Mouse (Mus musculus) heart, embryonic 14.5 days (tissue): ENCODE measurements around the gene Sf3a1. TPM values are rescaled to one million over a fixed set of nuclear protein-coding genes. Genes with fewer than 3 reads are reported as not detected.

Source experiments
- ATAC-seq: fragments of 200-750 bp; cut with Nextera tagmentation; 2 replicates; pipeline ENCODE4 v1.8.0; 2017; ENCODE audit warnings: low read depth, moderate TSS enrichment; ENCODE audit not compliant: insufficient number of reproducible peaks, insufficient read depth, low FRiP score
- H3K27ac ChIP-seq, 2 experiments: fragments of 200-500 bp in 1 of 2; fragments of 300-500 bp in 1 of 2; sonication (generic) in 1 of 2; replicated peaks in 1 of 2; 2 replicates each; pipeline ENCODE4 v1.5.1; 2012 to 2014; ENCODE audit warnings: low read depth in 2 of 2, low read length in 2 of 2, control low read depth in 1 of 2, mild to moderate bottlenecking in 1 of 2, mixed read lengths in 1 of 2; ENCODE audit not compliant: control insufficient read depth in 1 of 2, insufficient read depth in 1 of 2
- H3K27me3 ChIP-seq: fragments of 300-500 bp; sonication (generic); 2 replicates; pipeline ENCODE4 v1.6.1; 2014; ENCODE audit warnings: mild to moderate bottlenecking, low read length, control low read depth; ENCODE audit not compliant: control insufficient read depth, insufficient read depth
- H3K36me3 ChIP-seq: fragments of 300-500 bp; sonication (generic); 2 replicates; pipeline ENCODE4 v1.6.1; 2014; ENCODE audit warnings: mild to moderate bottlenecking, control low read depth, low read length, mixed read lengths; ENCODE audit not compliant: control insufficient read depth, insufficient read depth
- H3K4me1 ChIP-seq, 2 experiments: fragments of 200-500 bp in 1 of 2; fragments of 300-500 bp in 1 of 2; sonication (generic) in 1 of 2; 2 replicates each; pipeline ENCODE4 v1.6.1; 2012 to 2014; ENCODE audit warnings: low read length in 2 of 2, control low read depth in 1 of 2, mixed read lengths in 1 of 2; ENCODE audit not compliant: control insufficient read depth in 2 of 2, insufficient read depth in 2 of 2
- H3K4me2 ChIP-seq: fragments of 300-500 bp; sonication (generic); 2 replicates; pipeline ENCODE4 v1.6.1; 2014; ENCODE audit warnings: mild to moderate bottlenecking, low read length
- H3K4me3 ChIP-seq, 2 experiments: fragments of 200-500 bp in 1 of 2; fragments of 300-500 bp in 1 of 2; sonication (generic) in 1 of 2; 2 replicates each; pipeline ENCODE4 v1.5.1; 2012 to 2014; ENCODE audit warnings: low read length in 2 of 2, mild to moderate bottlenecking in 2 of 2, control low read depth in 1 of 2, low read depth in 1 of 2, moderate library complexity in 1 of 2; ENCODE audit not compliant: control insufficient read depth in 1 of 2, insufficient read depth in 1 of 2
- H3K9ac ChIP-seq: fragments of 300-500 bp; sonication (generic); 2 replicates; pipeline ENCODE4 v1.6.1; 2014; ENCODE audit warnings: mild to moderate bottlenecking, low read length
- H3K9me3 ChIP-seq: fragments of 300-500 bp; sonication (generic); 2 replicates; pipeline ENCODE4 v1.6.1; 2016; ENCODE audit warnings: low read length, control low read depth; ENCODE audit not compliant: control insufficient read depth
- WGBS: fragments of 180-500 bp; shearing (Covaris S2); extraction: QIAGEN DNeasy Blood & Tissue Kit; methylation state at CpG from one replicate; pipeline ENCODE4 v1.1.7; 2014; 5-methylcytosine and 5-hydroxymethylcytosine counted together
- polyA plus RNA-seq: library from polyadenylated mRNA; unstranded; fragments of >200 nt; fragmentation: Nextera tagmentation; extraction: Ambion mirVana; gene quantifications from 2 replicates; pipeline ENCODE4 v1.2.1, GENCODE M21; 2014

The Sf3a1 gene
- polyA plus RNA-seq, 1 experiment from 2014 or later: 31.6 TPM

GRCm38 (mm10) chr11:4116458-4117141 lies 43.5 kb upstream of the Sf3a1 start:
- no peak overlapping the region for H3K9ac ChIP-seq
- 46% methylated on average over 11 of the region's 11 CpGs for WGBS
- peaks cover 21 to 35% of the 10 kb centered on the region in 2 experiments for H3K4me1 ChIP-seq
- H3K27ac ChIP-seq: no peak overlapping the region
- H3K9me3 ChIP-seq: no peaks in the 10 kb centered on the region
- ATAC-seq: no peak
- no peak overlapping the region for H3K4me3 ChIP-seq
- H3K27me3 ChIP-seq: peaks cover 19% of the 10 kb centered on the region; the same call in 1 of the 2 replicates
- H3K36me3 ChIP-seq: no peaks in the 10 kb centered on the region
- no peak overlapping the region for H3K4me2 ChIP-seq

- Histone ChIP-seq H3K27me3 (peaks cover 19% of the 10 kb centered on the region; the same call in 1 of the 2 replicates), H3K27ac (no peak overlapping the region), H3K36me3 (no peaks in the 10 kb centered on the region), H3K9me3 (no peaks in the 10 kb centered on the region), H3K9ac (peak overlapping the region; percentile 58; the same call in 1 of the 2 replicates), H3K4me2 (peak overlapping the region; percentile 73), H3K4me3 (peak overlapping the region; percentile 39 to 43), H3K4me1 (peaks cover 21 to 35% of the 10 kb centered on the region in 2 experiments)
- no peak for ATAC-seq
- 11% methylated on average over 3 of the region's 3 CpGs for WGBS
Measured at GRCm38 (mm10) chr11:4117372-4118071, 42.6 kb upstream of the Sf3a1 start.

DNA sequence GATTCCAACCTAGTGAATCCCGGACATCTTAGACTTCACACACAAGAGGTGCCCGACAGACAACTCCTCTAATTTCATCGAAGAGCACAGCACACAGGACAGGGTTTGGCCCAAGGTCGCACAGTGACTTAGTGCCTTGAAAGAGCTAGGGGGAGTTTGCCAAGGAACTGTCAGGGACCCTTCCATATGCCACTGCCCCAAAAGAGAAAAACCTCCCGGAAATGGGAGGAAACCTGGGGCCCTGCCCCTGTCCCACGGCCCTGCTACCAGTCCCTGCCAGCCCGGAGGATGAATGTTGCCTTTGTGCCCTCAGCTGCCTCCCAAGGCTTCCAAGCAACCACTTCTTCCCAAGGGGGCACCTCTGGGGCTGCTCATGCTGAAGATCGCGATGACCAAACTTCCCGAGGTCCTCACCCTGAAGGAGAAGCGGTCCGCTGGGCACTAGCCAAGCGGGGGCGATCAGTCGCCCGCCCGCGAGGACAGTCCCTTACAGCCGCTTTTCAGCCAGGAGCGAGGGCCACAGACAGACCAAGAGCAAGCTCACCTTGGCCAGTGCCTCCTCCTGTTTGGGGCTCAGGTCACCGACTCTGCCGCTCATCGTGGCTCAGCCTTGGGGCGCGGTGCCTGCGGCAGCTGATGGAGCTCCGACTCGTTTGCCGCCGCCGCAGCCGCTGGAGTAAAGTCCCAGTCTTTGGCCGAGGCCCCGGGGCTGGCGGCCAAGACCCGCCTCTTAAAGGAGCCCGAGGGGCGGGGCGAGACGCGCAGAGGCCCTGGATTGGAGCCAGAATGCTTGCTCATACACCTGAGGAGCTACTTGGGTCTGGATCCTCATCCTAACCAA lies 41.8 kb upstream of the Sf3a1 start:
- Histone ChIP-seq H3K27ac (no peak overlapping the region), H3K9ac (peak overlapping the region; percentile 58), H3K36me3 (no peaks in the 10 kb centered on the region), H3K4me3 (peak overlapping the region; percentile 39 to 43), H3K9me3 (no peaks in the 10 kb centered on the region), H3K4me1 (peaks cover 21 to 35% of the 10 kb centered on the region in 2 experiments), H3K27me3 (peaks cover 19% of the 10 kb centered on the region; the same call in 1 of the 2 replicates), H3K4me2 (peak overlapping the region; percentile 73)
- WGBS: 3% methylated on average over 41 of the region's 41 CpGs
- peak; percentile 14 for ATAC-seq

- H3K4me2 ChIP-seq: peak overlapping the region; percentile 25
- 17% methylated on average over 5 of the region's 5 CpGs for WGBS
Measured at GRCm38 (mm10) chr11:4119635-4120034, 40.5 kb upstream of the Sf3a1 start.

DNA sequence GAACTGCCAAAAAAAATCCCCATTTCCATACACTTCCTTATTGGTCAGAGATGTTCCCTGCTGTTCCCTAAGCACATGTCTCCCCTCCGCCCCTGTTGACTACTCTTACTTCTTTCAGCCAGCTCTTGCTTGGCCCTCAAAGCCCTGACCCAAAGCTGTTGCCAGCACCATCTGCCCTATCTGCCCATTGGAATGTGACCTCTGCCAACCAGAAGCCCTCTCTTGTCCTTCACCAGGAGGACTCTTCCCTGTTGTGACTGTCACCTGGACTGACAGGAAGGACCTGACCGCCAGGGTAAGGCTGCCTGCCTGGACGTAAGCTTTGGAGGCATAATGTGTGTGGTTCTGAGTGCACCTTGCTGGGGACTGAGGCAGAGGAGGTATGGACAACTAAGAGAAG lies 38.5 kb upstream of the Sf3a1 start:
- no peaks in the 10 kb centered on the region for H3K36me3 ChIP-seq
- H3K27me3 ChIP-seq: peaks cover 17% of the 10 kb centered on the region; the same call in 1 of the 2 replicates
- H3K27ac ChIP-seq: no peak overlapping the region
- 74% methylated on average over 3 of the region's 3 CpGs for WGBS
- H3K4me2 ChIP-seq: no peak overlapping the region
- H3K9me3 ChIP-seq: peaks cover 15% of the 10 kb centered on the region
- H3K4me3 ChIP-seq: no peak overlapping the region
- peaks cover 19 to 33% of the 10 kb centered on the region in 2 experiments for H3K4me1 ChIP-seq
- no peak overlapping the region for H3K9ac ChIP-seq
- ATAC-seq: no peak

More at GRCm38 (mm10) chr11:4119635-4120034, 40.5 kb upstream of the Sf3a1 start:
- peaks cover 19% of the 10 kb centered on the region; the same call in 1 of the 2 replicates for H3K27me3 ChIP-seq
- H3K27ac ChIP-seq: 0 out of 4 replicates have a peak overlapping the region, but pooled peaks of 1 of the 2 experiments have one; percentile 28
- no peak overlapping the region for H3K4me3 ChIP-seq
- H3K36me3 ChIP-seq: no peaks in the 10 kb centered on the region
- H3K9me3 ChIP-seq: no peaks in the 10 kb centered on the region
- H3K9ac ChIP-seq: no peak overlapping the region
- peaks cover 21 to 35% of the 10 kb centered on the region in 2 experiments for H3K4me1 ChIP-seq
- ATAC-seq: peak; percentile 52; the same call in 1 of the 2 replicates

GRCm38 (mm10) chr11:4122226-4122625 lies 37.9 kb upstream of the Sf3a1 start:
- ATAC-seq: no peak
- Histone ChIP-seq H3K36me3 (no peaks in the 10 kb centered on the region), H3K27me3 (peaks cover 12% of the 10 kb centered on the region; the same call in 1 of the 2 replicates), H3K4me2 (no peak overlapping the region), H3K4me1 (peaks cover 18 to 27% of the 10 kb centered on the region in 2 experiments), H3K27ac (no peak overlapping the region), H3K9me3 (peaks cover 19% of the 10 kb centered on the region), H3K4me3 (no peak overlapping the region), H3K9ac (no peak overlapping the region)
- WGBS: 83% methylated on average over 5 of the region's 5 CpGs
